Mouse (Mus musculus) layer of hippocampus, adult 2 months (tissue): ENCODE data around the gene Rdh5. TPM values are rescaled to one million over a fixed set of nuclear protein-coding genes. Genes with fewer than 3 reads are reported as not detected.
A peak's percentile ranks its signal among the peaks of the same experiment; 100 is the strongest.

Experiments
- DNase-seq, 2 experiments: peaks; one replicate each; pipeline ENCODE4 v3.0.0; 2022; ENCODE audit warnings: low spot score in 2 of 2
- H3K27ac ChIP-seq: fragments of 200-600 bp; 2 replicates; pipeline ENCODE4 v1.8.1; 2022
- H3K4me3 ChIP-seq: fragments of 200-600 bp; 2 replicates; pipeline ENCODE4 v1.8.1; 2022; ENCODE audit warnings: mild to moderate bottlenecking
- CTCF ChIP-seq: fragments of 200-600 bp; conservative IDR thresholded peaks from 2 replicates; pipeline ENCODE4 v1.8.1; 2022; ENCODE audit warnings: antibody characterized with exemption, mild to moderate bottlenecking, moderate library complexity
- long read RNA-seq, 2 experiments: library from polyadenylated mRNA; stranded (forward); transcript quantifications; one replicate each; pipeline ENCODE4 v2.0.0; 2021; ENCODE audit warnings: borderline mapping rate in 2 of 2
- total RNA-seq, 2 experiments: library from RNA; stranded (reverse); gene quantifications; 2 replicates each; pipeline ENCODE4 v1.2.3; 2021

Rdh5 gene
- 1 to 10 TPM; 4.3 to 8.4 TPM for total RNA-seq
- long read RNA-seq, experiment 1, partial matches to known transcripts: 0 of 1 reads
- long read RNA-seq, experiment 1, other reads (novel, unspliced or antisense): 0 of 1 reads
- long read RNA-seq, experiment 2, partial matches to known transcripts: 1 of 4 reads
- long read RNA-seq, experiment 2, other reads (novel, unspliced or antisense): 3 of 4 reads

GRCm38 (mm10) chr10:128922822-128923012 is at the start of gene Rdh5:
TSS of gene Rdh5 (minus strand) at chr10:128922888.
- DNase-seq: no peak
- TF ChIP-seq CTCF: no peak
- Histone ChIP-seq H3K4me3 (peak within 1 kb of the TSS; percentile 84), H3K27ac (peak within 1 kb of the TSS; percentile 98)

GRCm38 (mm10) chr10:128970740-128971250 is 48.1 kb upstream of the Rdh5 start:
- no peak overlapping the region for H3K27ac ChIP-seq
- no peak for DNase-seq
- no peak for TF ChIP-seq CTCF
- no peak overlapping the region for H3K4me3 ChIP-seq

GRCm38 (mm10) chr10:128968341-128968749 is 45.7 kb upstream of the Rdh5 start:
- H3K4me3 ChIP-seq: no peak overlapping the region
- H3K27ac ChIP-seq: no peak overlapping the region
- no peak for TF ChIP-seq CTCF
- no peak for DNase-seq

GRCm38 (mm10) chr10:128965871-128966270 is 43.2 kb upstream of the Rdh5 start:
- Histone ChIP-seq H3K27ac (no peak overlapping the region), H3K4me3 (no peak overlapping the region)
- no peak for TF ChIP-seq CTCF
- DNase-seq: no peak

GRCm38 (mm10) chr10:128964961-128965360 is 42.3 kb upstream of the Rdh5 start:
- TF ChIP-seq CTCF: no peak
- DNase-seq: no peak
- no peak overlapping the region for H3K4me3 ChIP-seq
- H3K27ac ChIP-seq: no peak overlapping the region

- Histone ChIP-seq H3K27ac (peak within 1 kb of the TSS; percentile 64), H3K4me3 (no peak within 1 kb of the TSS)
- peak in 1 of 2 experiments; percentile 36 for DNase-seq
- TF ChIP-seq CTCF: no peak
Measured at GRCm38 (mm10) chr10:128960590-128961584, 38.2 kb upstream of the Rdh5 start, which contains the start of gene Mettl7b. TSS of gene Mettl7b (minus strand) at chr10:128960988.

- DNase-seq: no peak
- no peak overlapping the region for H3K4me3 ChIP-seq
- TF ChIP-seq CTCF: no peak
Measured at GRCm38 (mm10) chr10:128960142-128960541, 37.5 kb upstream of the Rdh5 start.

GRCm38 (mm10) chr10:128958340-128958739 is 35.7 kb upstream of the Rdh5 start:
- TF ChIP-seq CTCF: no peak
- no peak overlapping the region for H3K4me3 ChIP-seq
- no peak overlapping the region for H3K27ac ChIP-seq
- DNase-seq: no peak

More at GRCm38 (mm10) chr10:128960142-128960541, 37.5 kb upstream of the Rdh5 start:
- no peak overlapping the region for H3K27ac ChIP-seq

GRCm38 (mm10) chr10:128950208-128950887 is 27.7 kb upstream of the Rdh5 start:
- H3K4me3 ChIP-seq: no peak overlapping the region
- DNase-seq: no peak
- H3K27ac ChIP-seq: no peak overlapping the region
- no peak for TF ChIP-seq CTCF

- DNase-seq: no peak
- no peak overlapping the region for H3K27ac ChIP-seq
- no peak for TF ChIP-seq CTCF
- H3K4me3 ChIP-seq: no peak overlapping the region
Measured at GRCm38 (mm10) chr10:128947496-128947895, 24.8 kb upstream of the Rdh5 start.

- peak in 1 of 2 experiments; percentile 38 for DNase-seq
- TF ChIP-seq CTCF: peak; percentile 75
- no peak overlapping the region for H3K27ac ChIP-seq
- H3K4me3 ChIP-seq: no peak overlapping the region
Measured at GRCm38 (mm10) chr10:128945675-128946074, 23.0 kb upstream of the Rdh5 start.

- Histone ChIP-seq H3K4me3 (no peak overlapping the region), H3K27ac (no peak overlapping the region)
- DNase-seq: no peak
- TF ChIP-seq CTCF: no peak
Measured at GRCm38 (mm10) chr10:128940475-128941061, 17.9 kb upstream of the Rdh5 start.

GRCm38 (mm10) chr10:128938974-128939373 is 16.3 kb upstream of the Rdh5 start:
- no peak for DNase-seq
- H3K27ac ChIP-seq: no peak overlapping the region
- no peak overlapping the region for H3K4me3 ChIP-seq
- TF ChIP-seq CTCF: no peak
